Mouse (Mus musculus): ENCODE results near the gene Gtpbp3. TPM values are rescaled to one million over a fixed set of nuclear protein-coding genes. Genes with fewer than 3 reads are reported as not detected.
A peak's percentile ranks its signal among the peaks of the same experiment; 100 is the strongest.

Gene Gtpbp3
- total and polyA plus RNA-seq, 2 experiments from 2014 or later: 9.4 to 23.6 TPM

GRCm38 (mm10) chr8:71463188-71464033 lies 24.5 kb upstream of the Gtpbp3 start, which contains the start of gene Abhd8:
Gene Abhd8 (minus strand): TSS chr8:71463655.
- Histone ChIP-seq H3K27ac (ENCODE audit: low read depth, low read length) (peak within 1 kb of the TSS; percentile 82), H3K4me1 (ENCODE audit: insufficient read depth) (peaks cover 19% of the 10 kb centered on the region), H3K4me2 (ENCODE audit: low read depth) (peak within 1 kb of the TSS; percentile 94), H3K27me3 (ENCODE audit: insufficient read depth, low read length) (no peaks in the 10 kb centered on the region), H3K9me3 (ENCODE audit: low read length) (no peaks in the 10 kb centered on the region), H3K36me3 (ENCODE audit: insufficient read depth) (peaks cover 22% of the 10 kb centered on the region), H3K4me3 (ENCODE audit: low read depth, low read length) (peak within 1 kb of the TSS; percentile 70), H3K9ac (peak within 1 kb of the TSS; percentile 89)
- WGBS: under 1% methylated on average over 55 of the region's 55 CpGs
- ATAC-seq: peak; percentile 84
- no peak for TF ChIP-seq CTCF (IDR thresholded peaks at IDR 0.05; ENCODE audit: low read depth)
- DNase-seq: peak; percentile 97

GRCm38 (mm10) chr8:71464513-71465500 lies 23.1 kb upstream of the Gtpbp3 start, which contains the start of gene Mrpl34:
Gene Mrpl34 (plus strand): TSS chr8:71464959.
- peaks cover 11% of the 10 kb centered on the region for H3K36me3 ChIP-seq (ENCODE audit: insufficient read depth)
- H3K27ac ChIP-seq (ENCODE audit: low read depth, low read length): peak within 1 kb of the TSS; percentile 82
- ATAC-seq (peak; percentile 60), DNase-seq (peak; percentile 100)
- peak; percentile 98 for TF ChIP-seq CTCF (IDR thresholded peaks at IDR 0.05; ENCODE audit: low read depth)
- peak within 1 kb of the TSS; percentile 89 for H3K9ac ChIP-seq
- WGBS: under 1% methylated on average over 59 of the region's 59 CpGs
- no peaks in the 10 kb centered on the region for H3K9me3 ChIP-seq (ENCODE audit: low read length)
- peaks cover 21% of the 10 kb centered on the region for H3K4me1 ChIP-seq (ENCODE audit: insufficient read depth)
- H3K4me2 ChIP-seq (ENCODE audit: low read depth): peak within 1 kb of the TSS; percentile 94
- H3K27me3 ChIP-seq (ENCODE audit: insufficient read depth, low read length): no peaks in the 10 kb centered on the region
- peak within 1 kb of the TSS; percentile 70 for H3K4me3 ChIP-seq (ENCODE audit: low read depth, low read length)

- DNase-seq: no peak
- H3K9ac ChIP-seq: peak overlapping the region; percentile 58; the same call in 1 of the 2 replicates
- H3K27ac ChIP-seq (ENCODE audit: low read depth, low read length): no peak overlapping the region
- peak overlapping the region; percentile 70 for H3K4me3 ChIP-seq (ENCODE audit: low read depth, low read length)
- no peak for ATAC-seq
- no peak for TF ChIP-seq CTCF (IDR thresholded peaks at IDR 0.05; ENCODE audit: low read depth)
- peak overlapping the region; percentile 94 for H3K4me2 ChIP-seq (ENCODE audit: low read depth)
- peaks cover 28% of the 10 kb centered on the region for H3K4me1 ChIP-seq (ENCODE audit: insufficient read depth)
- peaks cover 6% of the 10 kb centered on the region for H3K36me3 ChIP-seq (ENCODE audit: insufficient read depth)
- no peaks in the 10 kb centered on the region for H3K27me3 ChIP-seq (ENCODE audit: insufficient read depth, low read length)
- H3K9me3 ChIP-seq (ENCODE audit: low read length): no peaks in the 10 kb centered on the region
- 81% methylated on average over 8 of the region's 8 CpGs for WGBS
These were observed 22.2 kb upstream of the Gtpbp3 start for GRCm38 (mm10) chr8:71465733-71466132.

GRCm38 (mm10) chr8:71466198-71466597 lies 21.7 kb upstream of the Gtpbp3 start:
- H3K4me2 ChIP-seq (ENCODE audit: low read depth): no peak overlapping the region
- H3K36me3 ChIP-seq (ENCODE audit: insufficient read depth): peaks cover 4% of the 10 kb centered on the region
- H3K27ac ChIP-seq (ENCODE audit: low read depth, low read length): no peak overlapping the region
- no peak for TF ChIP-seq CTCF (IDR thresholded peaks at IDR 0.05; ENCODE audit: low read depth)
- H3K4me3 ChIP-seq (ENCODE audit: low read depth, low read length): no peak overlapping the region
- H3K9ac ChIP-seq: no peak overlapping the region
- H3K9me3 ChIP-seq (ENCODE audit: low read length): no peaks in the 10 kb centered on the region
- no peaks in the 10 kb centered on the region for H3K27me3 ChIP-seq (ENCODE audit: insufficient read depth, low read length)
- no peak for DNase-seq
- H3K4me1 ChIP-seq (ENCODE audit: insufficient read depth): peaks cover 28% of the 10 kb centered on the region
- ATAC-seq: no peak
- WGBS: 91% methylated on average over 5 of the region's 5 CpGs

GRCm38 (mm10) chr8:71467201-71467600 lies 20.7 kb upstream of the Gtpbp3 start:
- H3K27ac ChIP-seq (ENCODE audit: low read depth, low read length): no peak overlapping the region
- WGBS: 91% methylated on average over 2 of the region's 2 CpGs
- TF ChIP-seq CTCF (IDR thresholded peaks at IDR 0.05; ENCODE audit: low read depth): no peak
- no peak overlapping the region for H3K9ac ChIP-seq
- H3K27me3 ChIP-seq (ENCODE audit: insufficient read depth, low read length): no peaks in the 10 kb centered on the region
- peaks cover 13% of the 10 kb centered on the region for H3K36me3 ChIP-seq (ENCODE audit: insufficient read depth)
- DNase-seq (no peak), ATAC-seq (no peak)
- peaks cover 26% of the 10 kb centered on the region for H3K4me1 ChIP-seq (ENCODE audit: insufficient read depth)
- no peaks in the 10 kb centered on the region for H3K9me3 ChIP-seq (ENCODE audit: low read length)
- H3K4me3 ChIP-seq (ENCODE audit: low read depth, low read length): no peak overlapping the region
- no peak overlapping the region for H3K4me2 ChIP-seq (ENCODE audit: low read depth)

- Histone ChIP-seq H3K9ac (no peak overlapping the region), H3K4me2 (ENCODE audit: low read depth) (no peak overlapping the region), H3K27me3 (ENCODE audit: insufficient read depth, low read length) (no peaks in the 10 kb centered on the region), H3K9me3 (ENCODE audit: low read length) (no peaks in the 10 kb centered on the region), H3K4me1 (ENCODE audit: insufficient read depth) (peaks cover 20% of the 10 kb centered on the region), H3K36me3 (ENCODE audit: insufficient read depth) (peaks cover 18% of the 10 kb centered on the region), H3K27ac (ENCODE audit: low read depth, low read length) (no peak overlapping the region), H3K4me3 (ENCODE audit: low read depth, low read length) (no peak overlapping the region)
- ATAC-seq: no peak
- DNase-seq: no peak
- TF ChIP-seq CTCF (IDR thresholded peaks at IDR 0.05; ENCODE audit: low read depth): no peak
- 85% methylated on average over 1 of the region's 1 CpGs for WGBS
These were observed 19.9 kb upstream of the Gtpbp3 start for GRCm38 (mm10) chr8:71468001-71468400.
